8 mouse cellular contexts compared by ENCODE assay signal in the genomic region with DNA sequence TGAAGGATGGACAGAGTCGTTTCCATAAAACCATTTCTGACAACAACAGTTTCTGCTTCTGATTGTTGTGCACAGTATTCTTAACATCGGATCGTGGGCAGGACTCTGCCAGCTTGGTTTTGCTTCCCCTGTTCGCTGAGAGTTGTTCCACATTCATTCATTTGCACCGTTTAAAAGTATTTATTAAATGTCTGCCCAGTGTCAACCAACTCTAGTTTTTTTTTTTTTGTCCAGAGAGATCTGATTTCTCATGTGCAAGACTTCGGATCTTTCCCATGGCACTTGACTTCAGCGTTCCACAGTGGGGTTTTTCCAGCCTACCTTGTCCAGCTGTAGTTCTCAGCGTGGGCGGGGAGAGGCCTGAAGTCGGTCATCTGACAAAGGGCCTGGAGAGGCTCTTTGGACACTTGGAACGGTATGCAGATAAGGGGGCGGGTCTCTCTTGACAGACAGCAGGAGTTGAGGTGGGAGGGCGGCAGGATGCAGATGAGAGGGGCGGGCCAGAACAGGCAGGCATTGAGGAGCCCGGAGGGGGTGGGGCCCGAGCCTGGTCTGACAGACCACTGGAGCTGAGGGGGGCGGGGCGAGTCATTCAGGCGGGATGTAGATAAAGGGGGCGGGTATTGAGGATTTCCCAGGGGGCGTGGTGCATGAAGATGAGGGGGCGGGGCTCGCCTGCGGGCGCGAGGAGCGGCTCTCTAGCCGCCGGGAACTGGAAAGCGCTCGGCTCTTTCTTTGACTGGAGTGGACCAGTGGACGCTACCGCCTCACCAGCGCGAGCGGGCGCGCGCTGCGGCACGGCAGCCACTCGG.
DNase-seq lines count a peak whose midpoint lies in the region; ATAC-seq and TF ChIP-seq lines count a peak whose summit lies in the region.

No protein-coding gene starts in this region.

- peak overlapping the region; percentile 76 for H3K9ac ChIP-seq in hindbrain, embryonic 11.5 days (ENCODE audit: low read depth, low read length)
- H3K9ac ChIP-seq in lung, postnatal 0 days (replicated peaks; ENCODE audit: low read depth): peak overlapping the region; percentile 62

- no peak for TF ChIP-seq CTCF in Patski (IDR thresholded peaks at IDR 0.05)
- TF ChIP-seq CTCF in lung, postnatal 0 days (IDR thresholded peaks at IDR 0.05): no peak

- TF ChIP-seq EP300 in lung, postnatal 0 days (IDR thresholded peaks at IDR 0.05): peak; percentile 61; the same call in 1 of the 2 replicates

- no peaks in the 10 kb centered on the region for H3K36me3 ChIP-seq in hindbrain, embryonic 11.5 days (ENCODE audit: control insufficient read depth, insufficient read depth, low read length)
- H3K36me3 ChIP-seq in lung, postnatal 0 days (ENCODE audit: insufficient read depth, low read length): no peaks in the 10 kb centered on the region

- peak; percentile 91 for DNase-seq in Patski (ENCODE audit: low read depth, low spot score)
- peak; percentile 91 to 95 for DNase-seq in cerebellum, postnatal 14 days
- peak; percentile 96 to 97 for DNase-seq in frontal cortex, postnatal 10 days (ENCODE audit: low spot score in 2 of 2)
- DNase-seq in hindbrain, embryonic 11.5 days (ENCODE audit: low spot score): peak; percentile 100
- DNase-seq in layer of hippocampus, postnatal 10 days (ENCODE audit: low spot score in 2 of 2): peak; percentile 90 to 94
- DNase-seq in lung, postnatal 0 days (ENCODE audit: low spot score): peak; percentile 100
- peak; percentile 91 for DNase-seq in ovary, postnatal 14 days (ENCODE audit: low spot score)
- peak; percentile 80 to 84 for DNase-seq in thymus, postnatal 10 days (ENCODE audit: low spot score in 2 of 2)

- no peaks in the 10 kb centered on the region for H3K9me3 ChIP-seq in hindbrain, embryonic 11.5 days (ENCODE audit: control insufficient read depth, low read length)
- H3K9me3 ChIP-seq in lung, postnatal 0 days (ENCODE audit: low read length): no peaks in the 10 kb centered on the region

- no peaks in the 10 kb centered on the region for H3K4me1 ChIP-seq in hindbrain, embryonic 11.5 days (replicated peaks; ENCODE audit: control insufficient read depth, insufficient read depth, low read length)
- H3K4me1 ChIP-seq in lung, postnatal 0 days (ENCODE audit: insufficient read depth, low read depth, low read length): no peaks in the 10 kb centered on the region

- H3K27ac ChIP-seq in hindbrain, embryonic 11.5 days (ENCODE audit: low read depth, low read length): peak overlapping the region; percentile 90
- peak overlapping the region; percentile 95 for H3K27ac ChIP-seq in lung, postnatal 0 days (ENCODE audit: low read length)

- CTCF ChIA-PET in Patski (lab: Charles Lee): interaction anchor here (0.9 to 1.5 kb wide), 2 partner anchors 10 to 29 kb away, joined by 3 to 4 read pairs; no protein-coding TSS in a partner anchor

- in situ Hi-C loops in Patski (cut with MboI; ENCODE audit: low pct_unique_long_range_greater_than_20kb): no loop called here

- ATAC-seq in Patski: peak; percentile 98
- peak; percentile 99 for ATAC-seq in hindbrain, embryonic 11.5 days (ENCODE audit: low FRiP score)
- peak; percentile 98 for ATAC-seq in lung, postnatal 0 days

- H3K27me3 ChIP-seq in Patski: no peaks in the 10 kb centered on the region
- H3K27me3 ChIP-seq in hindbrain, embryonic 11.5 days (ENCODE audit: control insufficient read depth, insufficient read depth, low read length): no peaks in the 10 kb centered on the region
- no peaks in the 10 kb centered on the region for H3K27me3 ChIP-seq in lung, postnatal 0 days (replicated peaks; ENCODE audit: insufficient read depth, low read length)

- H3K4me3 ChIP-seq in hindbrain, embryonic 11.5 days (ENCODE audit: low read depth, low read length): peak overlapping the region; percentile 67
- peak overlapping the region; percentile 68 for H3K4me3 ChIP-seq in lung, postnatal 0 days (ENCODE audit: low read depth, low read length)

- POLR2A ChIA-PET in Patski (lab: Charles Lee): no interaction called here

- peak overlapping the region; percentile 65 for H3K4me2 ChIP-seq in hindbrain, embryonic 11.5 days (replicated peaks; ENCODE audit: low read depth, low read length)
- H3K4me2 ChIP-seq in lung, postnatal 0 days (replicated peaks; ENCODE audit: low read depth, low read length): peak overlapping the region; percentile 94

- 7% methylated on average over 32 of the region's 42 CpGs for WGBS in hindbrain, embryonic 11.5 days
- WGBS in lung, postnatal 0 days: 9% methylated on average over 19 of the region's 42 CpGs

Comparison
In these comparisons a context has a peak if more than half of its experiments do, and no peak if none do; other contexts are left out.
1. Peak in every context shown above with its lines: DNase-seq, ATAC-seq, H3K4me3 ChIP-seq and H3K27ac ChIP-seq.